Mouse (Mus musculus) CH12.LX (cell line): ENCODE data around the gene Lzts2. TPM values are rescaled to one million over a fixed set of nuclear protein-coding genes. Genes with fewer than 3 reads are reported as not detected.

ENCODE experiments used
- DNase-seq: peaks from one replicate; pipeline ENCODE4 v3.0.0-alpha.2; 2013; ENCODE audit errors: extremely low read depth
- H3K27ac ChIP-seq: 2 replicates; pipeline ENCODE4 v1.5.1; 2012; ENCODE audit warnings: low read depth, mild to moderate bottlenecking, control low read depth, moderate library complexity; ENCODE audit not compliant: insufficient read depth
- H3K27me3 ChIP-seq: replicated peaks from 2 replicates; pipeline ENCODE3; 2012; ENCODE audit warnings: inconsistent platforms
- H3K36me3 ChIP-seq, 2 experiments: replicated peaks in 1 of 2; 2 replicates each; pipeline versions ENCODE3 to v1.6.1; 2012; ENCODE audit warnings: inconsistent platforms in 1 of 2, low read length in 1 of 2, mild to moderate bottlenecking in 1 of 2, mixed read lengths in 1 of 2, moderate library complexity in 1 of 2; ENCODE audit not compliant: control insufficient read depth in 1 of 2, insufficient read depth in 1 of 2
- H3K4me1 ChIP-seq, 2 experiments: 2 replicates each; pipeline ENCODE4 v1.6.1; 2012; ENCODE audit warnings: inconsistent platforms in 1 of 2, moderate library complexity in 1 of 2; ENCODE audit not compliant: insufficient read depth in 2 of 2, control insufficient read depth in 1 of 2
- H3K4me2 ChIP-seq: 2 replicates; pipeline ENCODE4 v1.6.1; 2012; ENCODE audit warnings: low read depth, mild to moderate bottlenecking, control low read depth; ENCODE audit not compliant: poor library complexity, insufficient read depth, severe bottlenecking
- H3K4me3 ChIP-seq, 3 experiments: fragments of 150-350 bp in 1 of 3; sonication (generic) in 1 of 3; replicated peaks in 1 of 3; 2 replicates each; pipeline versions ENCODE3 to v1.5.1; 2011 to 2012; ENCODE audit warnings: low read depth in 2 of 3, low read length in 2 of 3, mild to moderate bottlenecking in 2 of 3, moderate library complexity in 2 of 3, control low read depth in 1 of 3, improper control_type of control experiment in 1 of 3, inconsistent platforms in 1 of 3, mixed read lengths in 1 of 3; ENCODE audit not compliant: poor library complexity in 1 of 3
- H3K79me2 ChIP-seq: replicated peaks from 2 replicates; pipeline ENCODE4 v1.6.1; 2012; ENCODE audit warnings: mild to moderate bottlenecking, moderate library complexity; ENCODE audit not compliant: control insufficient read depth, poor library complexity, insufficient read depth, severe bottlenecking; ENCODE audit errors: extremely low read depth
- H3K9ac ChIP-seq: 2 replicates; pipeline ENCODE4 v1.6.1; 2012; ENCODE audit warnings: low read depth, mild to moderate bottlenecking, control low read depth, moderate library complexity; ENCODE audit not compliant: insufficient read depth
- H3K9me3 ChIP-seq: replicated peaks from 2 replicates; pipeline ENCODE3; 2012; ENCODE audit warnings: low read length, inconsistent platforms, mixed read lengths
- CHD2 ChIP-seq: IDR thresholded peaks from 2 replicates; pipeline ENCODE4 v1.6.1; 2011; ENCODE audit warnings: low read length, improper control_type of control experiment
- EP300 ChIP-seq: IDR thresholded peaks from 2 replicates; pipeline ENCODE4 v1.6.1; 2011; ENCODE audit warnings: low read length, improper control_type of control experiment
- ETS1 ChIP-seq: conservative IDR thresholded peaks from 2 replicates; pipeline ENCODE4 v1.6.1; 2012; ENCODE audit warnings: low read depth, mild to moderate bottlenecking, inconsistent platforms, low read length, improper control_type of control experiment, moderate library complexity
- IRF4 ChIP-seq: IDR thresholded peaks from 2 replicates; pipeline ENCODE4 v1.6.1; 2014; ENCODE audit warnings: low read depth, mild to moderate bottlenecking, inconsistent platforms, low read length, improper control_type of control experiment
- JUN ChIP-seq: IDR thresholded peaks from 2 replicates; pipeline ENCODE4 v1.6.1; 2011; ENCODE audit warnings: low read depth, mild to moderate bottlenecking, low read length, improper control_type of control experiment, moderate library complexity; ENCODE audit not compliant: insufficient read depth
- KAT2A ChIP-seq: IDR thresholded peaks from 2 replicates; pipeline ENCODE4 v1.6.1; 2012; ENCODE audit warnings: low read length, improper control_type of control experiment, inconsistent platforms; ENCODE audit not compliant: insufficient replicate concordance
- MAFK ChIP-seq: IDR thresholded peaks from 2 replicates; pipeline ENCODE4 v1.6.1; 2011; ENCODE audit warnings: low read length, improper control_type of control experiment; ENCODE audit not compliant: insufficient replicate concordance
- MAZ ChIP-seq: IDR thresholded peaks from 2 replicates; pipeline ENCODE4 v1.6.1; 2012; ENCODE audit warnings: low read depth, mild to moderate bottlenecking, inconsistent platforms, low read length, improper control_type of control experiment, moderate library complexity
- MEF2A ChIP-seq: IDR thresholded peaks from 2 replicates; pipeline ENCODE4 v1.6.1; 2014; ENCODE audit warnings: low read depth, mild to moderate bottlenecking, inconsistent platforms, low read length, improper control_type of control experiment, borderline replicate concordance
- NELFE ChIP-seq: IDR thresholded peaks from 2 replicates; pipeline ENCODE4 v1.6.1; 2011; ENCODE audit warnings: low read depth, low read length, improper control_type of control experiment
- TBP ChIP-seq: conservative IDR thresholded peaks from 2 replicates; pipeline ENCODE4 v1.6.1; 2011; ENCODE audit warnings: low read depth, low read length, improper control_type of control experiment
- UBTF ChIP-seq: IDR thresholded peaks from 2 replicates; pipeline ENCODE4 v1.6.1; 2012; ENCODE audit warnings: low read depth, mild to moderate bottlenecking, inconsistent platforms, low read length, improper control_type of control experiment, moderate library complexity
- ZC3H11A ChIP-seq: IDR thresholded peaks from 2 replicates; pipeline ENCODE4 v1.6.1; 2012; ENCODE audit warnings: low read depth, mild to moderate bottlenecking, inconsistent platforms, low read length, improper control_type of control experiment
- ZMIZ1 ChIP-seq: IDR thresholded peaks from 2 replicates; pipeline ENCODE4 v1.6.1; 2012; ENCODE audit warnings: low read depth, mild to moderate bottlenecking, inconsistent platforms, low read length, improper control_type of control experiment
- dilution Hi-C: fragments of 300-500 bp; cut with MboI; formaldehyde crosslinking; loops from 2 replicates; pipeline ENCODE4 v1.14.3; 2020; ENCODE audit warnings: low sequenced_read_pairs; ENCODE audit not compliant: extremely low pct_unique_long_range_greater_than_20kb, extremely low pct_ligation_motif_present
- in situ Hi-C: fragments of 300-500 bp; cut with MboI; formaldehyde crosslinking; loops from 3 replicates; pipeline ENCODE4 v1.14.3; 2019; ENCODE audit warnings: low sequenced_read_pairs, low pct_ligation_motif_present, low pct_unique_long_range_greater_than_20kb, mixed read lengths
- polyA plus RNA-seq: library from polyadenylated mRNA; unstranded; fragments of >175 nt; gene quantifications from 2 replicates; pipeline ENCODE4 v1.2.1, GENCODE M21; 2012; ENCODE audit warnings: low read depth; ENCODE audit not compliant: insufficient read length
- total RNA-seq, 2 experiments: library from RNA; depleted of rRNA; stranded (reverse); fragments of 300-350 nt in 1 of 2; fragments of >200 nt in 1 of 2; gene quantifications; 2 replicates each; pipeline ENCODE4 v1.2.3; 2012 to 2014

Lzts2 gene
- total and polyA plus RNA-seq, 3 experiments: 0.68 to 22.1 (median 2.2) TPM

DNA sequence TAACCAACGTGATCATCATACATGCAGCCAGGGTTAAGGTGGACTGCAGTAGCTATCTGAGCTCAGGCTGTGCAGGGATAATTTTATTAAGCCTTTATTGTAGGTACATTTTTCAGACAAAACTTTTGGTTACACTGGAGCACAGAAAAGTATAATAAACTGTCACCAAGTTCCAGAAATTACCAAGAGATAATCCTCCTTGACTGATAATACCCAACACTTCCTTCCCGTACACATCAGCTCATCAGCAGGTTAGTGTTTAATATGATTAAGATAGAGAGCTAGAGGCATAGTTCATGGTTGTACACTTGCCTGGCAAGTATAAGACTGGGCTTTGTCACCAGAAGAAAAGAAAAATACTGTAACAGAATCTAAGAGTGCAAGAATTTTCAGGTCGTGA, 45.9 kb upstream of the Lzts2 start:
- dilution Hi-C loops: no loop called here
- H3K36me3 ChIP-seq: peaks cover 60 to 86% of the 10 kb centered on the region in 2 experiments
- no peak overlapping the region for H3K27ac ChIP-seq

DNA sequence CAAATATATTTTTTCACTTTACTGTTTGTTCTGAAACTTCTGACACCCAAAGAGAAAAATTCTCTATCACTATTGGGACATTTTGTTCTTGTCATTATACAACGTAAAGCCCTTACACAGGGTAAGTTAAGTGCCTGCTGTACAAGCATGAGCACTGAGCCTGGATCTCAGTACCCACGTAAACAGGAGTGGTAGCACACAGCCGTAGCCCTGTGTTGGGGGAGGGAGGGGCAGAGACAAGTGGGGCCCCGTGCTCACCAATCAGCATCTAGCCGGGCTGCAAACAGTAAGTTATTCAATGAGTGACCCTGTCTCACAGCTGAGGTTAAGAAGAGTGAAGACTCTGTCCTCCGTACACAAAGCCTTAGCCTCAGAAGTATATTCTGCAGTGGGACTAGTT, 37.6 kb upstream of the Lzts2 start:
- Histone ChIP-seq H3K79me2 (no peaks in the 10 kb centered on the region), H3K4me1 (peaks cover 11 to 47% of the 10 kb centered on the region in 2 experiments), H3K27me3 (no peaks in the 10 kb centered on the region), H3K9me3 (no peaks in the 10 kb centered on the region)
- DNase-seq: no peak
- TF ChIP-seq MAFK (no peak), MAZ (0 out of 2 replicates have a peak, but pooled peaks have one; percentile 1)
- TF ChIP-seq, all 38 proteins: peak for 1
- H3K36me3 ChIP-seq: peaks cover 61 to 91% of the 10 kb centered on the region in 2 experiments
- peak overlapping the region; percentile 66 for H3K27ac ChIP-seq
- in situ Hi-C loops: no loop called here
- H3K9ac ChIP-seq: no peak overlapping the region
- no peak overlapping the region for H3K4me2 ChIP-seq
- dilution Hi-C loops: no loop called here
- H3K4me3 ChIP-seq: no peak overlapping the region

More for the DNA sequence above, 45.9 kb upstream of the Lzts2 start:
- Histone ChIP-seq H3K9me3 (no peaks in the 10 kb centered on the region), H3K79me2 (no peaks in the 10 kb centered on the region), H3K4me2 (no peak overlapping the region), H3K4me3 (no peak overlapping the region), H3K27me3 (no peaks in the 10 kb centered on the region), H3K4me1 (peaks cover 0 to 8% of the 10 kb centered on the region in 2 experiments; a peak in 2 of 4 replicates), H3K9ac (no peak overlapping the region)
- DNase-seq: no peak
- TF ChIP-seq CHD2 (no peak), TBP (no peak), ZC3H11A (no peak), IRF4 (no peak), NELFE (no peak), KAT2A (no peak), ETS1 (no peak)
- in situ Hi-C loops: no loop called here

DNA sequence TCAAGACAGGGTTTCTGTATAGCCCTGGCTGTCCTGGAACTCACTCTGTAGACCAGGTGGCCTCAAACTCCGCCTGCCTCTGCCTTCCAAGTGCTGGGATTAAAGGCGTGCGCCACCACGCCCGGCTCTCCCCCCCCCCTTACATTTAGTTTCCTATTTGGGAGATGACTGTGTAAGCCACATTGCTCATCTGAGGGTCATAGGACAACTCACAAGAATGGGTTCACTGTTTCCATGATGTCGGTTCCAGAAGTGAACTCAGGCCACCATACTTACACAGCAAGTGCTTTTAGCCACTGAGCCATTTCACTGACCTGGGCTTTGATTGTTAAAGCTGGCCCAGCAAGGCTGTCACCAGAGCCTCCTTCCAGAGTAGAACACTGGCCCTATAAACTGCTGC, 37.1 kb upstream of the Lzts2 start:
- in situ Hi-C loops: no loop called here
- Histone ChIP-seq H3K9ac (no peak overlapping the region), H3K4me2 (no peak overlapping the region), H3K4me3 (no peak overlapping the region), H3K9me3 (no peaks in the 10 kb centered on the region), H3K4me1 (peaks cover 11 to 52% of the 10 kb centered on the region in 2 experiments), H3K36me3 (peaks cover 61 to 86% of the 10 kb centered on the region in 2 experiments), H3K27me3 (no peaks in the 10 kb centered on the region), H3K79me2 (no peaks in the 10 kb centered on the region), H3K27ac (peak overlapping the region; percentile 15)
- DNase-seq: peak; percentile 51
- dilution Hi-C loops: no loop called here
- TF ChIP-seq MAZ (0 out of 2 replicates have a peak, but pooled peaks have one; percentile 26), MEF2A (peak; percentile 75; the same call in 1 of the 2 replicates), UBTF (no peak), JUN (peak; percentile 40; the same call in 1 of the 2 replicates), ZMIZ1 (no peak), ETS1 (peak; percentile 73), EP300 (peak; percentile 43; the same call in 1 of the 2 replicates)
